Mouse (Mus musculus): ENCODE data around the gene Tmem132b. TPM values are rescaled to one million over a fixed set of nuclear protein-coding genes. Genes with fewer than 3 reads are reported as not detected.

Tmem132b gene
- polyA plus RNA-seq, 1 experiment from 2014 or later: 1.8 TPM

GRCm38 (mm10) chr5:125520930-125521590 is 10.5 kb upstream of the Tmem132b start:
- ATAC-seq (ENCODE audit: low FRiP score): peak; percentile 22; the same call in 1 of the 2 replicates
- WGBS: 20% methylated on average over 15 of the region's 15 CpGs
- H3K4me3 ChIP-seq (replicated peaks): no peak overlapping the region
- peaks cover 7% of the 10 kb centered on the region for H3K4me1 ChIP-seq
- H3K27me3 ChIP-seq: no peaks in the 10 kb centered on the region
- peak overlapping the region; percentile 13; the same call in 1 of the 2 replicates for H3K4me2 ChIP-seq
- peaks cover 22% of the 10 kb centered on the region for H3K36me3 ChIP-seq (replicated peaks)
- no peak overlapping the region for H3K27ac ChIP-seq
- H3K9ac ChIP-seq: no peak overlapping the region
- H3K9me3 ChIP-seq: no peaks in the 10 kb centered on the region

- H3K27ac ChIP-seq: no peak overlapping the region
- H3K36me3 ChIP-seq (replicated peaks): peaks cover under 1% of the 10 kb centered on the region; the same call in 1 of the 2 replicates
- H3K4me2 ChIP-seq: no peak overlapping the region
- no peak overlapping the region for H3K4me3 ChIP-seq (replicated peaks)
- WGBS: 85% methylated on average over 2 of the region's 2 CpGs
- H3K27me3 ChIP-seq: peaks cover 6% of the 10 kb centered on the region
- ATAC-seq (ENCODE audit: low FRiP score): no peak
- peaks cover 7% of the 10 kb centered on the region for H3K4me1 ChIP-seq
- H3K9me3 ChIP-seq: peaks cover 5% of the 10 kb centered on the region; the same call in 1 of the 2 replicates
- H3K9ac ChIP-seq: no peak overlapping the region
Measured at GRCm38 (mm10) chr5:125523361-125523760, 8.2 kb upstream of the Tmem132b start.

GRCm38 (mm10) chr5:125525516-125525915 is 6.1 kb upstream of the Tmem132b start:
- Histone ChIP-seq H3K4me3 (replicated peaks) (no peak overlapping the region), H3K4me2 (no peak overlapping the region), H3K36me3 (replicated peaks) (no peaks in the 10 kb centered on the region), H3K27ac (no peak overlapping the region), H3K9ac (no peak overlapping the region), H3K27me3 (peaks cover 26% of the 10 kb centered on the region), H3K4me1 (peaks cover 7% of the 10 kb centered on the region), H3K9me3 (peaks cover 5% of the 10 kb centered on the region; the same call in 1 of the 2 replicates)
- WGBS: 59% methylated on average over 5 of the region's 5 CpGs
- no peak for ATAC-seq (ENCODE audit: low FRiP score)

- H3K9me3 ChIP-seq: peaks cover 5% of the 10 kb centered on the region; the same call in 1 of the 2 replicates
- no peak overlapping the region for H3K27ac ChIP-seq
- H3K4me2 ChIP-seq: no peak overlapping the region
- H3K27me3 ChIP-seq: peaks cover 33% of the 10 kb centered on the region
- no peak overlapping the region for H3K4me3 ChIP-seq (replicated peaks)
- H3K4me1 ChIP-seq: peaks cover 3% of the 10 kb centered on the region
- H3K36me3 ChIP-seq (replicated peaks): no peaks in the 10 kb centered on the region
- 75% methylated on average over 4 of the region's 4 CpGs for WGBS
- ATAC-seq (ENCODE audit: low FRiP score): no peak
- no peak overlapping the region for H3K9ac ChIP-seq
Measured at GRCm38 (mm10) chr5:125526464-125526863, 5.1 kb upstream of the Tmem132b start.

- H3K9me3 ChIP-seq: peaks cover 5% of the 10 kb centered on the region; the same call in 1 of the 2 replicates
- no peak overlapping the region for H3K4me3 ChIP-seq (replicated peaks)
- 3% methylated on average over 5 of the region's 5 CpGs for WGBS
- no peaks in the 10 kb centered on the region for H3K36me3 ChIP-seq (replicated peaks)
- peaks cover 27% of the 10 kb centered on the region for H3K4me1 ChIP-seq
- H3K27ac ChIP-seq: no peak overlapping the region
- peaks cover 60% of the 10 kb centered on the region for H3K27me3 ChIP-seq
- no peak overlapping the region for H3K9ac ChIP-seq
- no peak overlapping the region for H3K4me2 ChIP-seq
- no peak for ATAC-seq (ENCODE audit: low FRiP score)
Measured at GRCm38 (mm10) chr5:125529109-125529508, 2.5 kb upstream of the Tmem132b start.

- H3K9me3 ChIP-seq: no peaks in the 10 kb centered on the region
- peak overlapping the region; percentile 59 for H3K4me3 ChIP-seq (replicated peaks)
- H3K27me3 ChIP-seq: peaks cover 87% of the 10 kb centered on the region
- 0 out of 2 replicates have a peak overlapping the region, but pooled peaks have one; percentile 13 for H3K27ac ChIP-seq
- peaks cover 41% of the 10 kb centered on the region for H3K4me1 ChIP-seq
- H3K4me2 ChIP-seq: peak overlapping the region; percentile 94
- peak overlapping the region; percentile 62 for H3K9ac ChIP-seq
- ATAC-seq (ENCODE audit: low FRiP score): peak; percentile 80
- no peaks in the 10 kb centered on the region for H3K36me3 ChIP-seq (replicated peaks)
- under 1% methylated on average over 30 of the region's 30 CpGs for WGBS
Measured at GRCm38 (mm10) chr5:125532191-125532544, 594 bp downstream of the Tmem132b start.

GRCm38 (mm10) chr5:125532545-125533224 is 1.1 kb downstream of the Tmem132b start:
- H3K4me3 ChIP-seq (replicated peaks): peak overlapping the region; percentile 59
- no peaks in the 10 kb centered on the region for H3K36me3 ChIP-seq (replicated peaks)
- peak overlapping the region; percentile 94 for H3K4me2 ChIP-seq
- WGBS: under 1% methylated on average over 45 of the region's 64 CpGs
- peak overlapping the region; percentile 62 for H3K9ac ChIP-seq
- H3K27me3 ChIP-seq: peaks cover 90% of the 10 kb centered on the region
- H3K4me1 ChIP-seq: peaks cover 41% of the 10 kb centered on the region
- H3K27ac ChIP-seq: no peak overlapping the region
- no peaks in the 10 kb centered on the region for H3K9me3 ChIP-seq
- ATAC-seq (ENCODE audit: low FRiP score): peak; percentile 28

GRCm38 (mm10) chr5:125533225-125533900 is 1.8 kb downstream of the Tmem132b start:
- Histone ChIP-seq H3K4me2 (peak overlapping the region; percentile 94), H3K9ac (peak overlapping the region; percentile 62), H3K27me3 (peaks cover 85% of the 10 kb centered on the region), H3K4me1 (peaks cover 41% of the 10 kb centered on the region), H3K4me3 (replicated peaks) (peak overlapping the region; percentile 59), H3K27ac (no peak overlapping the region), H3K36me3 (replicated peaks) (no peaks in the 10 kb centered on the region), H3K9me3 (no peaks in the 10 kb centered on the region)
- ATAC-seq (ENCODE audit: low FRiP score): no peak
- WGBS: 2% methylated on average over 24 of the region's 24 CpGs

GRCm38 (mm10) chr5:125534168-125534610 is 2.6 kb downstream of the Tmem132b start:
- Histone ChIP-seq H3K9ac (no peak overlapping the region), H3K27me3 (peaks cover 78% of the 10 kb centered on the region), H3K9me3 (no peaks in the 10 kb centered on the region), H3K27ac (no peak overlapping the region), H3K4me1 (peaks cover 41% of the 10 kb centered on the region), H3K4me2 (peak overlapping the region; percentile 94), H3K4me3 (replicated peaks) (peak overlapping the region; percentile 59), H3K36me3 (replicated peaks) (no peaks in the 10 kb centered on the region)
- ATAC-seq (ENCODE audit: low FRiP score): no peak
- WGBS: 11% methylated on average over 7 of the region's 7 CpGs

- Histone ChIP-seq H3K9ac (no peak overlapping the region), H3K4me1 (peaks cover 41% of the 10 kb centered on the region), H3K4me3 (replicated peaks) (peak overlapping the region; percentile 59), H3K4me2 (peak overlapping the region; percentile 47), H3K9me3 (no peaks in the 10 kb centered on the region), H3K27me3 (peaks cover 72% of the 10 kb centered on the region), H3K27ac (no peak overlapping the region), H3K36me3 (replicated peaks) (no peaks in the 10 kb centered on the region)
- ATAC-seq (ENCODE audit: low FRiP score): no peak
- WGBS: 2% methylated on average over 26 of the region's 26 CpGs
Measured at GRCm38 (mm10) chr5:125534611-125535324, 3.2 kb downstream of the Tmem132b start.

- Histone ChIP-seq H3K4me2 (no peak overlapping the region), H3K4me1 (peaks cover 17% of the 10 kb centered on the region), H3K9me3 (no peaks in the 10 kb centered on the region), H3K27ac (no peak overlapping the region), H3K9ac (no peak overlapping the region), H3K36me3 (replicated peaks) (no peaks in the 10 kb centered on the region), H3K27me3 (peaks cover 37% of the 10 kb centered on the region), H3K4me3 (replicated peaks) (no peak overlapping the region)
- ATAC-seq (ENCODE audit: low FRiP score): no peak
- 87% methylated on average over 2 of the region's 2 CpGs for WGBS
Measured at GRCm38 (mm10) chr5:125545090-125545489, 13.5 kb downstream of the Tmem132b start.

GRCm38 (mm10) chr5:125546293-125546692 is 14.7 kb downstream of the Tmem132b start:
- WGBS: 19% methylated on average over 13 of the region's 13 CpGs

More at GRCm38 (mm10) chr5:125546293-125546692, 14.7 kb downstream of the Tmem132b start:
- Histone ChIP-seq H3K4me3 (replicated peaks) (no peak overlapping the region), H3K4me2 (no peak overlapping the region; the same call in 1 of the 2 replicates), H3K9ac (no peak overlapping the region), H3K9me3 (no peaks in the 10 kb centered on the region), H3K27me3 (peaks cover 37% of the 10 kb centered on the region), H3K36me3 (replicated peaks) (no peaks in the 10 kb centered on the region), H3K4me1 (peaks cover 21% of the 10 kb centered on the region), H3K27ac (no peak overlapping the region)
- ATAC-seq (ENCODE audit: low FRiP score): no peak
